Mouse (Mus musculus) c-Kit-negative CD71-positive TER-119-positive erythroid progenitor cells, embryonic 14.5 days (primary cell): ENCODE measurements around the gene Tnfsf11.

Source experiments
- DNase-seq: peaks from one replicate; pipeline ENCODE4 v3.0.0-alpha.2; 2013; ENCODE audit warnings: low read depth, low spot score

Tnfsf11 gene

DNA sequence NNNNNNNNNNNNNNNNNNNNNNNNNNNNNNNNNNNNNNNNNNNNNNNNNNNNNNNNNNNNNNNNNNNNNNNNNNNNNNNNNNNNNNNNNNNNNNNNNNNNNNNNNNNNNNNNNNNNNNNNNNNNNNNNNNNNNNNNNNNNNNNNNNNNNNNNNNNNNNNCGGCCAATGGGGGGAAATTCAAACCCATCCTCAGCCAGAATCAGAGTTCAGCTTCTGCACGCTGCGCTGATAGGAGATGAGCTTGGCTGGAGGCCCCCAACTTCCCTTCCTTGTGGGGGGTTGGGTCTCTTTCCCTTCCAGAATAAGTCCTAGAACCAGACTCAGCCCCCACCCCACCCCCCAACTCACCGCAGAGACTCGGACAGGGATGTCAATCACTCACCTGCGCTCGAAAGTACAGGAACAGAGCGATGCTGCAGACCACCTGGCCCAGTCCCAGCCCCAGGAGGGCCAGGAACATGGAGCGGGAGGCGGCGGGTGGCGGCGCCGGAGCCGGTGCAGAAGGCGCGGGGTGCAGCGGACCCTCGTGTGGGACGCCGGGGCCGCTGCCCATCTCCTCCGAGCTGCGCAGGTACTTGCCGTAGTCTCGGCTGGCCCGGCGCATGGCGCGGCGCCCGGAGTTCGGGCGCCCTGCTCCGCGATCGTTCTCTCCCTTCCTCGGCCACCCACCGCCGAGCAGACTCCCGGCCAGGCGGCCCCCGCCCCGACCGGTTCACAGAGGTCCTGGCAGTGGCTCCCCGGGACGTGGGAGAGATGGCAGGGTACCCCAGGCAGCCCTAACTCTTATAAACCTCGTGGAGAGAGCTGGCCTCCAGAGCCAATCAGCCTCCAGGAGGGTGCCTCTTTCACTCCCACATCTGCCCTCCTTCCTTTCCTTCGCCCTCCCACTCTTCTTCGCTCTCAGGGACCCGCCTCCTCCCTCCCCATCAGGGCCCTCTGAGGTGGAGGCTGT lies at the start of gene Tnfsf11:
TSS of gene Tnfsf11 (minus strand) at position 758 of the 952 bp plus-strand sequence.
- no peak for DNase-seq

- DNase-seq, result no peak
Observed at GRCm38 (mm10) chr14:78356764-78357163, 48.9 kb upstream of the Tnfsf11 start.

DNA sequence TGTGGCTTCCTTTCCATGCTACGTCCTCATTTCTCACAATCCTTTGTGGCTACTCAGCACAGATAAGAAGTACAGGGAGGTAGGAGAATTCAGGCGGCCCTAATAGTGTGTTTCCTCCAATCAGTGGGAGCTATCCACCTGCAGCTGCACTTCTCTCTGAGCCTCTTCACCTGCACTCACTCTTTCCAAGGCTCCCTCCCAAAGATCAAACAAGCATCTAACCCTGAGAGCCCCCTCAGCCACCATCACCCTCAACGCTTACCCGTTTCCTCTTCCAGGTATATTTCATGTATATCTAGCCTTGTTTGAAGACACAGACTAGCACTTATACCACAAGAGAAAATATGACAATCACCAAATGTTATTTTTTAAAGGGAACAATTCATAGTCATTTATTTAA lies 47.5 kb upstream of the Tnfsf11 start:
- DNase-seq, result no peak

DNA sequence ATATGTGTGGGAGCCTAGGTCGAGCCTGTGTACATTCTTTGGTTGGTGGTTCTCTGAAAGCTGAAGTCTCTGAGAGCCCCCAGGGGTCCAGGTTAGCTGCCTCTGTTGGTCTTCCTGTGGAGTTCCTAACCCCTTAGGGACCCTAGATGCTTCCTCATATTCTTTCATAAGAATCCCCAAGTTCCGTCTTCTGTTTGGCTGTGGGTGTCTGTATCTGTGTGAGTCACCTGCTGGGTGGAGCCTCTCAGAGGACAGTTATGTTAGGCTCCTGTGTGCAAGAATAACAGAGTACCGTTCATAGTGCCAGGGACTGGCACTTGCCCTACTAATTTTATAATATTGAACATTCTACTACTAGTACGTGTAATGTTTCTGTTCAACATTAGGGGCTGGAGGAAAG lies 45.0 kb upstream of the Tnfsf11 start:
- DNase-seq, result no peak

GRCm38 (mm10) chr14:78351544-78351943 lies 43.7 kb upstream of the Tnfsf11 start:
- DNase-seq, result no peak

GRCm38 (mm10) chr14:78347715-78348114 lies 39.9 kb upstream of the Tnfsf11 start:
- no peak for DNase-seq

DNA sequence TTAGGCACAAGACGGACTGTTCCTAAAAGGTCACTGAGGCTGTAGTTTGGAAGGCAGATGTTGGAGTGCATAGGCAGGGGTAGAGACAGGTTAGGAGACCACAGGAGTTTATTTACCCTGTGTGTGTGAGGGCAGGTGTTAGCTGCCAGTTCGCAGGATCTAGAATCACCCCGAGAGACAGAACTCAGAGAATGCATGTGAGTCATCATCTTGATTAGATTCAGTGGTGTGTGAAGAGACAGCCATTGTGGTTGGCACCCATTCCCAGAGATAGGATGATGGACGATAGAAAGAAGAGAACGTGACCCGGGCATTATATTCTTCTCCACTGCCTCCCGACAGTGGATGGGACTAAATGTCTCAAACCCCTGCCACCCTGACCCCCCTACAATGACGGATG lies 35.2 kb upstream of the Tnfsf11 start:
- no peak for DNase-seq

- no peak for DNase-seq
Observed at GRCm38 (mm10) chr14:78342146-78342545, 34.3 kb upstream of the Tnfsf11 start.

DNA sequence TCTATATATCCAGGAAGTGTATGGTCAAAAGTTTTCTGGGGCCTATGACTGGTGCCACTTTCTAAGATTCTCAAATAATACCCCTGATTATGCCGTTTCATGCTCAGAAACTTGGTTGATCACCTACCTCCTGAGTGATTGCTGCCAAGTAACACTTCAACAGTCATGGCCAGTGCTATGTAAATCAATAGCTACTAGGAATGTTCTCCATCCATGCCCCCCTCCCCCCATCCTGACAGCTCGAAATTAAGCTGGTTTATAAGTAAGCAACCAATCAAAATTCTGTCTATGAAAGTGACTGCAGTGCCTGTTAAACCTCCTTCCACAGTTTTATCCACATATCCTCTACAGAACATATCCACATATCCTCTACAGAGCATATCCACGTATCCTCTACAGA lies 25.5 kb upstream of the Tnfsf11 start:
- no peak for DNase-seq

GRCm38 (mm10) chr14:78331368-78331767 lies 23.5 kb upstream of the Tnfsf11 start:
- no peak for DNase-seq

DNA sequence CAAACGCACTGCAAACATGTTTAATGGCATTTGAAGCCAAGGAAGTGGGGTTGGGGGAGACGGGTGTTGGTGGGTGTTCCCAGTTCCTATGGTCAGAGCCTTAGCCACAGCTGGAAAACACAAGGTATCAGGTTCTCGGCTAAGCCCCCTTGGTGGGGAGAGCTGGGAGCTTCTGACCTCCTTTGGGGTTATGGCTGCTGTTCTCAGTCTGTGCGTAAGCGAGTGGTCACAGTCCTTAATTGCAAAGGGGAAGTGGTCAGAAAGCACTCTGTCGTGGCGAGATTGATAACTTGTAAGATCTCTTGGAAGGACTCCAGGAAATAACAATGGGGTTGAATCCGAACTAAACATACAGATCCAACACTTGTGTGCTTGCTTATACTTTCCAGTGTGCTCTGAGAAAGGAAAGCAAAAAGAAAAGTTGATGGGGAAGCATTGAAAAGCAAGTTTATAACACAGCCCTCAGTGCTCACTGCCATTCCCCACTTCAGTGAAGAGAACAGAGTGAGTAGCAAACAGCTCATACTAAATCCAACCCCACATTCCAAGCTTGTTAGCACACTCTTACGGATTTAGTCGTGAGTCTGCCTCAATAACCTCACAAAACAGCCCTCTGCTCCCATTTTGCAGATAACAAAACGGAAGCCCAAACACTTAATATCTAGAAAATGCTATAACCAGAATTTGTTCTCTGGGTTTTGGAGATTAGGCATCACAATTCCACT lies 22.9 kb upstream of the Tnfsf11 start:
- DNase-seq, result no peak

- DNase-seq, result no peak
Observed at GRCm38 (mm10) chr14:78329765-78330451, 22.1 kb upstream of the Tnfsf11 start.

DNA sequence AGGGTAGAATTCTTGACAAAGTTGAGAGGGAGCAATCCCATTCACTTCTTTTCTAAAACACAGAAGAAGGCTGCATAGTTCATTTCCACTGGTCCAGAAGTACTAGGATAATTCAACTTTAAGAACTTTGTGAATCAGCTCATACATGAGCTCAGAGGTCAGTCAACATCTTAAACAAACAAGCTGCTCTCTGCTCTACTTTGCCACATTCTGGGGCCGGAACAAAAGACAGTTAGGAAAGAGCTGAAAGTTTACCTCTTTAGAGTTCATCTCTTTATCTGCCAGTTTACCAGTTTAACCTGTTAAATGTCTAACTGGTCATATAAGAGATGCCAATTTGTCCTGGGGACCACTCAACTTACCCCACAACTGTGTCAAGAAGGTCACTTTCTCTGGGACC lies 15.5 kb upstream of the Tnfsf11 start:
- no peak for DNase-seq

GRCm38 (mm10) chr14:78322916-78323315 lies 15.1 kb upstream of the Tnfsf11 start:
- no peak for DNase-seq

- no peak for DNase-seq
Observed at GRCm38 (mm10) chr14:78320248-78320647, 12.4 kb upstream of the Tnfsf11 start.

GRCm38 (mm10) chr14:78319580-78319979 lies 11.7 kb upstream of the Tnfsf11 start:
- no peak for DNase-seq

DNA sequence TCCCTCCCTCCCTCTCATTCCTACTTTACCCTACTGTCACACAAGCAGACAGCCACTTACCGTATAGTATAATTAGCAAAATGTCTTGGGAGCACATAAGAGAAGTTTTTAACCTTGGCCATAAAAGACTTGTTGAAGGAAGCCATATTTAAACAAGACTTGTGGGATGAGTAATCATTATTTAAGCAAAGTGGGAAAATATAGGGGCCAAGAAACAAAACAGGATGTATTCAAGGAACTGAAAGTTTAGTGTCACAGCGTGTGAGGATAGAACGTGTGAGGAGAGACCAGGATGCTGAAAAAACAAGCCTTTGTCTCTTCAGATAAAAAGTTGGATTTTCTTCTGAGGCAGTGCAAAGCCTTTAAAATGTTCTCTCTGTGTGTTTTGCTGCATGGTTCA lies 11.2 kb upstream of the Tnfsf11 start:
- DNase-seq, result no peak

DNA sequence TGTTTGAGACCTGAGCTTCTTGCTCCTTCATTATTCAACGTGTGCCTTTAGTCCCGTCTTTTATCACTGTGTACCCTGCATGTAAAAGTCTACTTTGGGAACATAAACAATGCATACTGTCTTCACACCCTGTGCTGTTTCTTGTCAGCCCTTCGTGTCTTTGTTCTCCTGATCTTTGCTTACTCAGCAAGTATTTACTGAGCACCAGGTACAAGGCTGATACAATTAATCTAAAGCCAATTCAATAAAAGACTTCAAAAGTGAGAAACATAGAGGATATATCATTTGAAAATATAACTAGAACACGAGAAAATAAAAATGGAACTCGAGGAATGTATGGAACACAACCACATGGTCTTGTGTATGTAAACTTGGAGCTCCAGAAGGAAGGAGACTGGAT lies 9.8 kb upstream of the Tnfsf11 start:
- DNase-seq, result no peak

DNA sequence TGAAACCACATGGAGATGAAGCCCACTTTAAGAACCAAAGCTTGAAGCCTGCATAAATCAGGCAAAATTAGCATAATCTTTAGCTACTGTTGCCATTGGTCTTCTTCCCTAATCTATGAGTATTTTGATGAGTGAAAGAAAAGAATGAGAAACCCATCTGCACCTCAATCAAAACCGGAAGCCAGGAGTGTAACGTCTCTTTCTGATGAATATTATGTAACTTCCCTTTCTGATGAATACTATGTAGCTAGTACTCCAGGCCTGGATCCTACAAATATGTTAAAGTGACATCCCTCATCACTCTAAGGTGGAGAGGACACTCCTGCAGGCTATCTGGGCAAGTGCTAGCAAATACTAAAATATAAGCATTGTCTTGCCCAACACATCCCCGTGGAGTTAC lies 6.9 kb downstream of the Tnfsf11 start:
- DNase-seq, result no peak

GRCm38 (mm10) chr14:78292687-78293086 lies 15.2 kb downstream of the Tnfsf11 start:
- no peak for DNase-seq

DNA sequence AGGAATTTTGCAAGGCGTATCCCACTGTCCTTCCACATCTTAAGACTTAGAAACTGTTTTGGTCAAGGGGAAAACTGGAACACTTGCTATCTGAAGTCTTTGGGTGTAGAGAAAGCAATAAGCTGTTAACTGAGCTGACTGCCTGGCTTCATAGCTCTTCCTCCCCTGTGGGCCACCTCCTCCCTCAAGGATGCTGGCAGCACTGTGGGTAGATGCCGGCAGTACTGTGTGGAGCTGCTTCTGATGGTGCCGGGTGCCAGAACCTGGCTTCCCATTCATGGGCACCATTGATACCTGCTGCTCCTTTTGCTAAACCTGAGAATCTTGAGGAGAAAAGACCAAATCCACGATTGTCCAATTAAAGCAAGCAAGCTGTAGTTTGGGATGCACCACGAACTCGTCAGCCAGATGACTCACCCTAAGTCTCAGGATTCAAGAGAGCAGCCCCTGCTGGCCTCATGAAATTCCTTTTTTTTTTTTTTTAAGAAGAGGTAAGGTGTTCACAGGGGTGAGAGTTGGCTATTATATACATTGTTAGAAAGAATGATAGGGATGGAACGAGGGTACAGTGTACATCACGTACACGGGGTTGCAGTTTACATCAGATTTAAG lies 17.8 kb downstream of the Tnfsf11 start:
- no peak for DNase-seq

DNA sequence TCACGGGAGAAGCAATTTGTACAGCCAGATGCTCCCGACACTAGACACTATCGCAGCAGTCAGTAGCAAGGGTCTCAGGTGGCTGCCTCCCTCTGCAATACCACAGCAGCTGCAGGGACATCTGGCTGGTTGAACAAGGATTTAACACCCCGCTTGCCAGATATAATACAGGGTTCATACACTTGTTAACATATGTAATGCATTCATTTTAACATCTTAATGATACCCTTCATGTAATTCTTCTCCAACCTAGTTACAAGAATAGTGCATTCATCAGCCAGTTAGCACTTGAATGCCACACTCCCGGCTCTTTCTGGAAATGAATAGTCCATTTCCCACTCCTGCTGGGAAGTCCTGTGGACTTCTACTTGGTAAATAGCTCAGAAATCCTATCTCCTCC lies 18.9 kb downstream of the Tnfsf11 start:
- DNase-seq, result no peak
